Mouse (Mus musculus): ENCODE measurements around the gene Alms1. TPM values are rescaled to one million over a fixed set of nuclear protein-coding genes. Genes with fewer than 3 reads are reported as not detected.
"Not testable (repeated sequence)": the region's sequence is repeated elsewhere in the genome, so short reads cannot be mapped to it uniquely, and the experiment has no call there.

Alms1 gene
- polyA plus RNA-seq, 1 experiment from 2014 or later: 8.5 TPM

GRCm38 (mm10) chr6:85590116-85590515 lies 2.8 kb downstream of the Alms1 start:
- no peak overlapping the region; the same call in 1 of the 2 replicates for H3K9ac ChIP-seq
- no peak for ATAC-seq (ENCODE audit: insufficient number of reproducible peaks, insufficient read depth, low FRiP score, low TSS enrichment)
- peaks cover 20% of the 10 kb centered on the region for H3K4me1 ChIP-seq
- H3K36me3 ChIP-seq: no peaks in the 10 kb centered on the region
- H3K4me2 ChIP-seq (replicated peaks): peak overlapping the region; percentile 70
- no peaks in the 10 kb centered on the region for H3K9me3 ChIP-seq
- no peak overlapping the region for H3K4me3 ChIP-seq
- H3K27ac ChIP-seq: no peak overlapping the region
- WGBS: 58% methylated on average over 2 of the region's 2 CpGs
- H3K27me3 ChIP-seq: no peaks in the 10 kb centered on the region

DNA sequence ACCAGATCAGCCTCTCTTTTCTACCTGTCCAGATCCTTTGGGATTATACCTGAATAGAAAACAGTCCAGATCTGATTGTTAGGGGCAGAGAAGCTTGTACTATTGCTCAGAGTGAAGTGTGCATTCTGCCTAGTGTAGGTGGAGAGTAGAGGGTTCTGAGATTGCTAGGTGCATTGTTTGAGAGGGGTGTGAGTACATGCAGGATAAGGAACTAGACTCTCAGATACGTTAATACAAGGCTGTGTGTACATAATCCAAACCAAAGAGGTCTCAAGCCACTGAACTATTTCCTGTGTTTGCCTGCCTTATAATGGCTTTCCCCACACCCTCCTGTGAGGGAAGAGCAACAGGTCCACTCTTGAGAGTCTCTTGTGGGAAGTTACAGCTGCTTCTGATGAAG lies 12.0 kb downstream of the Alms1 start:
- no peaks in the 10 kb centered on the region for H3K27me3 ChIP-seq
- ATAC-seq (ENCODE audit: insufficient number of reproducible peaks, insufficient read depth, low FRiP score, low TSS enrichment): no peak
- 62% methylated on average over 1 of the region's 1 CpGs for WGBS

GRCm38 (mm10) chr6:85610511-85610910 lies 23.2 kb downstream of the Alms1 start:
- Histone ChIP-seq H3K27ac (no peak overlapping the region), H3K4me2 (replicated peaks) (no peak overlapping the region), H3K27me3 (no peaks in the 10 kb centered on the region), H3K4me1 (no peaks in the 10 kb centered on the region), H3K36me3 (peaks cover 24% of the 10 kb centered on the region), H3K9ac (no peak overlapping the region), H3K4me3 (no peak overlapping the region), H3K9me3 (no peaks in the 10 kb centered on the region)
- no peak for ATAC-seq (ENCODE audit: insufficient number of reproducible peaks, insufficient read depth, low FRiP score, low TSS enrichment)
- WGBS: 94% methylated on average over 1 of the region's 1 CpGs

More for the DNA sequence above, 12.0 kb downstream of the Alms1 start:
- H3K9ac ChIP-seq: no peak overlapping the region
- no peaks in the 10 kb centered on the region for H3K4me1 ChIP-seq
- H3K9me3 ChIP-seq: no peaks in the 10 kb centered on the region
- no peak overlapping the region for H3K4me2 ChIP-seq (replicated peaks)
- no peak overlapping the region for H3K4me3 ChIP-seq
- H3K36me3 ChIP-seq: no peaks in the 10 kb centered on the region
- H3K27ac ChIP-seq: no peak overlapping the region

DNA sequence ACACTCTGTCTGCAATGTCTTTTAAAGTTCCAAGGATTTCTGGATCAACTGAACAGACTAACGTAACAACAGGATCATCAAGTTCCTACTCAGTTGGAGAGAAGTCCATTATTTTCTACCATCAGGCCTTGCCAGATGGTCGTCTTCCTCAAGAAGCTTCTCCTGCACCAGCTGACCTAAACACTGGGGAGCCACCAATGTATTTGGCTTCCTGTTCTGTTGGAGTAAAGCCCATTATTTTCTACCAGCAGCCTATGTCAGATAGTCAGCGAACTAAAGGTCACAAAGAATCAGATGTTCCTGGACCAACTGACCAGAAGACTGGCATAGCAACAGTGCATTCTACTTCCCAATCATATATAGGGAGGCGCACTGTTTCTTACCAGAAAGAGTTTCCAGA lies 33.5 kb downstream of the Alms1 start:
- Histone ChIP-seq H3K4me3 (no peak overlapping the region), H3K4me2 (replicated peaks) (no peak overlapping the region), H3K9me3 (no peaks in the 10 kb centered on the region), H3K27me3 (no peaks in the 10 kb centered on the region), H3K27ac (no peak overlapping the region), H3K9ac (no peak overlapping the region), H3K36me3 (peaks cover 52% of the 10 kb centered on the region), H3K4me1 (no peaks in the 10 kb centered on the region)
- ATAC-seq (ENCODE audit: insufficient number of reproducible peaks, insufficient read depth, low FRiP score, low TSS enrichment): no peak
- WGBS: 92% methylated on average over 4 of the region's 4 CpGs

DNA sequence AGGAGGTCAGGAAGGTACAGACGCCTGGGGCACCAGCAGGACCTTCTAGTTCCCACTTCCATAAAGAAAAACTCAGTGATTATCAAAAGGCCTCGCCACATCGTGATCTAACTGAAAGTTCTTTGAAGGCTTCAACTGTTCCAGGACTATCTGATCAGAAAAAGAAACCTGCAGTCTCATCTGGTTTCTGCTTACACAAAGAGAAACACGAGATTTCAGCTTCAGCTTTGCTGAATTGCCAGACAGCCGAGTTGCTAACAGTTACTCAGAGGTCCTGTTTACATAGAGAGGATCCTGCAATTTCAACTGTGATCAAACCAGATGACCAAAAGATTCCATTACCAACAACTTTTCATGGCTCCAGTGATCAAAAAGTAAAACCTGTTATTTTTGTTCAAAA lies 34.3 kb downstream of the Alms1 start:
- Histone ChIP-seq H3K36me3 (peaks cover 49% of the 10 kb centered on the region), H3K27me3 (no peaks in the 10 kb centered on the region), H3K4me2 (replicated peaks) (no peak overlapping the region), H3K4me1 (no peaks in the 10 kb centered on the region), H3K9ac (no peak overlapping the region), H3K9me3 (no peaks in the 10 kb centered on the region), H3K4me3 (no peak overlapping the region), H3K27ac (no peak overlapping the region)
- 80% methylated on average over 5 of the region's 5 CpGs for WGBS
- no peak for ATAC-seq (ENCODE audit: insufficient number of reproducible peaks, insufficient read depth, low FRiP score, low TSS enrichment)

- Histone ChIP-seq H3K27ac (no peak overlapping the region), H3K4me3 (no peak overlapping the region), H3K4me1 (no peaks in the 10 kb centered on the region), H3K36me3 (peaks cover 55% of the 10 kb centered on the region), H3K9me3 (no peaks in the 10 kb centered on the region), H3K27me3 (no peaks in the 10 kb centered on the region), H3K9ac (no peak overlapping the region), H3K4me2 (replicated peaks) (no peak overlapping the region)
- 91% methylated on average over 4 of the region's 4 CpGs for WGBS
- ATAC-seq (ENCODE audit: insufficient number of reproducible peaks, insufficient read depth, low FRiP score, low TSS enrichment): no peak
Measured at GRCm38 (mm10) chr6:85624511-85624910, 37.2 kb downstream of the Alms1 start.

DNA sequence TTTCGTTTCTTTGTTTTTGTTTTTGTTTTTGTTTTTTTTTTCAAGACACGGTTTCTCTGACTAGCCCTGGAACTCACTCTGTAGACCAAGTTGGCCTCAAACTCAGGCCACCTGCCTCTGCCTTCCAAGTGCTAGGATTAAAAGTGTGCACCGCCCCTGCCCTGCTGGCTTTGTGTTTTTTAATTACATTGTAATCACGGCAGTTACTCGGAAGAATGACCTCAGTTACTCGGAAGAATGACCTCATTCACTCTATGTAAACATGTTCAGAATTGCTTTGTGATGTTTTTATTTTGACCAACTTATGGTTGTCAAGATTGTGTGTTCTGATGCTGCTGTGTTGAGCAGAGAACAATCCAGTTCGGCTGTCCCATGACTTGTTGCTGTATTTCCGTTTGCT lies 45.8 kb downstream of the Alms1 start:
- H3K9ac ChIP-seq: no peak overlapping the region
- no peaks in the 10 kb centered on the region for H3K4me1 ChIP-seq
- H3K27ac ChIP-seq: no peak overlapping the region
- H3K9me3 ChIP-seq: no peaks in the 10 kb centered on the region
- ATAC-seq (ENCODE audit: insufficient number of reproducible peaks, insufficient read depth, low FRiP score, low TSS enrichment): no peak
- H3K36me3 ChIP-seq: peaks cover 25% of the 10 kb centered on the region
- no peaks in the 10 kb centered on the region for H3K27me3 ChIP-seq
- H3K4me2 ChIP-seq (replicated peaks): no peak overlapping the region
- WGBS: 49% methylated on average over 8 of the region's 8 CpGs
- no peak overlapping the region for H3K4me3 ChIP-seq

DNA sequence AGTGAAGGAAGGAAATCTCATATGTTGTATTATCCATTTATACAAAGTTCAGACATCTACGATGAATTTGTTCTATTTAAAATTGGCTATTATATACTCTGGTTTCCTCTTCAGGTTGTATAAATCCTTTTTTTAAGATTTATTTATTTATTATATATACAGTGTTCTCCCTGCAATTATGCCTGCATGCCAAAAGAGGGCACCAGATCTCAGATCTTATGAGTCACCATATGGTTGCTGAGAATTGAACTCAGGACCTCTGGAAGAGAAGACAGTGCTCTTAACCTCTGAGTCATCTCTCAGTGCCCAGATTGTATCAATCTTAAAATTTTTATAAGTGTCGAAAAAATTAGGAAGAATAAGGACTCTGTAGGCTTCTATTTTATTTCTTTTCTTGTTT lies 65.9 kb downstream of the Alms1 start:
- no peak for ATAC-seq (ENCODE audit: insufficient number of reproducible peaks, insufficient read depth, low FRiP score, low TSS enrichment)
- Histone ChIP-seq H3K27ac (no peak overlapping the region), H3K4me2 (replicated peaks) (no peak overlapping the region), H3K4me1 (no peaks in the 10 kb centered on the region), H3K36me3 (peaks cover 6% of the 10 kb centered on the region), H3K9ac (no peak overlapping the region), H3K4me3 (no peak overlapping the region), H3K9me3 (no peaks in the 10 kb centered on the region), H3K27me3 (no peaks in the 10 kb centered on the region)
- 92% methylated on average over 2 of the region's 2 CpGs for WGBS

DNA sequence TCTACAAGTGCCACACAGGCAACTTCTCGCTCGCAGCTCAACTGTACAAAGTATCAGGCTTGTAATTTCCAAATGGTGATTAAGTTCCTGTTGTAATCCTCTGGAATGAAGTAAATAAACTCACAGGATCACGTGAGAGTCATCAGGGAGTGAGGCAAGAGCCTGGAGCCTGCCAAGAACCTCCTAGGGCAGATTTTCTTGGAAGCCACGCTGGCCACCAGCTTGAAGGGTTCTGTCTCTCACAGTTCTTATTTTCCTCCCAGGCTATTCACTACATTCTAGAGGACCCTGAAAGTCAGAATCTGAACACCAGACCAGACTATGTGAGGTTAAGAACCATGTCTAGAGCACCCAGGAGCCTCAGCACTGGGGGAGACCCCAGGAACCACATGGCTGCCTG lies 114.6 kb downstream of the Alms1 start:
- not testable (repeated sequence) for H3K9ac ChIP-seq; H3K4me2 ChIP-seq (replicated peaks); H3K4me1 ChIP-seq; H3K4me3 ChIP-seq; H3K27me3 ChIP-seq; H3K36me3 ChIP-seq; ATAC-seq (ENCODE audit: insufficient number of reproducible peaks, insufficient read depth, low FRiP score, low TSS enrichment); H3K9me3 ChIP-seq; H3K27ac ChIP-seq
- WGBS: 87% methylated on average over 2 of the region's 4 CpGs

DNA sequence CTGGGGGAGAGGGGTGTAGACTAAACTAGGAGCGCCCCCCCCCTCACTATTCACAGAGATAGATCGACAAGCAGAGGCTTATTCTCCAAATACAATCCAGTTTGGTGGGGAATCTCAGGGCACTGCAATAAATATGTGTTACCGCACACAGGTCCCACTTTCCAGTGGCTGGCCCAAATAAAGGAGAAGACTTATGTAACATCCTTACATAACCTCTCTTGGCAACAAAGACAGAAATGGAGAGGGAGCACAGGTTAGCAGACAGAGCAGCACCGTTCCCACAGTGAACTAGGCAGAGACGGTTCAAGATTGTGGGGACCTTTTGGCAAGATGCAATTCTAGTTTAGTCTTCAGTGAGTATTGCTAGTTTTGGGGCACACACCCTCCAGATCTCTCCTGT lies 121.9 kb downstream of the Alms1 start:
- H3K27me3 ChIP-seq; H3K4me2 ChIP-seq (replicated peaks); H3K4me3 ChIP-seq; H3K27ac ChIP-seq; H3K9ac ChIP-seq; H3K4me1 ChIP-seq; H3K36me3 ChIP-seq; ATAC-seq (ENCODE audit: insufficient number of reproducible peaks, insufficient read depth, low FRiP score, low TSS enrichment); H3K9me3 ChIP-seq: not testable (repeated sequence)
- 92% methylated on average over 5 of the region's 5 CpGs for WGBS

DNA sequence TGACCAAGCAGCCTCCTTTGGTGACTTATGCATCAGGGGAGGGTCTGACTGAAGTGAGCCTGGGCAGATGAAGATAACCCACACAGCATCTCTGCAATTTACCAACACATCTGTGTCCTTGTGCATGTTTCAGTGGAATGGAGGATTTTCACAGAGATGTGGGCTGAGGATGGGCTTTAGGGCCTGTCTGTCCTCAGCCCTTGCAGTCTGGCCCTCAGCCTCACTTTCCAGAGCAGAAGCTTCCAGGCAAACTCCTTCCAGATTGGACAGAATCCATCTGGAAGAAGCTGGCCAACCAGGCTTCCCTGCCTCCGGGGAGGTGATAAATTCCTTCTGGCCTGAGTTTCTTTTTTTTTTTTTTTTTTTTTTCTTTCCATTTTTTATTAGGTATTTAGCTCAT lies 122.3 kb downstream of the Alms1 start:
- H3K36me3 ChIP-seq: not testable (repeated sequence)
- WGBS: 57% methylated on average over 1 of the region's 1 CpGs

DNA sequence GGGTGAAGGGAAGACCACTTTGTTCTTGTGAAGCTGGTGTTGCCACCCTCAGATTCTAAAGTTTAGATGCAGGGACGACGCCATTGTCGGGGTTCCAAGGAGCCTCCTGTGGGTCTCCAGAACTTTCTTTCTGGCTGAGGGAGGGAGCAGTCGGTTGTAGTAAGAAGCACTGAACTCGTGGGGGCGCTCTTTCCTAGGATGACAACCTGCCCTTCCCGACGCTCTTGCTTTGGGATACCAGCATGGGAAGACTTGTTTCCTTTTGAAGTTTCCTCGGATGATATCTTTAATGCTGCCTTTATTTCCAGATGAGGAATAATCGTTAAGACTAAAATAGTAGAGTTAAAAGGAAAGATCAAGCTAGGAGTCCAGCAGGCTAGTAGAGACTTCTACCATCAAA lies 125.8 kb downstream of the Alms1 start, which contains the start of gene Nat8f7:
Gene Nat8f7, minus strand, starts transcription at position 101 of the 400 bp plus-strand sequence.
- not testable (repeated sequence) for H3K36me3 ChIP-seq; ATAC-seq (ENCODE audit: insufficient number of reproducible peaks, insufficient read depth, low FRiP score, low TSS enrichment); H3K4me3 ChIP-seq; H3K4me2 ChIP-seq (replicated peaks); H3K9me3 ChIP-seq; H3K9ac ChIP-seq; H3K27ac ChIP-seq; H3K27me3 ChIP-seq; H3K4me1 ChIP-seq
- WGBS: 79% methylated on average over 10 of the region's 10 CpGs

More for the DNA sequence above, 122.3 kb downstream of the Alms1 start:
- H3K4me1 ChIP-seq; H3K9me3 ChIP-seq; H3K4me3 ChIP-seq; H3K4me2 ChIP-seq (replicated peaks); H3K27ac ChIP-seq; ATAC-seq (ENCODE audit: insufficient number of reproducible peaks, insufficient read depth, low FRiP score, low TSS enrichment); H3K9ac ChIP-seq; H3K27me3 ChIP-seq: not testable (repeated sequence)

All from embryonic facial prominence, embryonic 12.5 days (tissue).